Mouse (Mus musculus) T-helper 17 cell (primary cell): ENCODE results near the gene Rpl26.

Source experiments
- in situ Hi-C, 2 experiments: fragments of 300-600 bp; cut with MboI, MseI; formaldehyde crosslinking; loops; 1 replicate in 1 of 2; 2 replicates in 1 of 2; pipeline ENCODE4 v1.15.1; 2025; ENCODE audit warnings: high pct_unique_total_duplicates in 2 of 2

Rpl26 gene

GRCm38 (mm10) chr11:68888253-68888652 is 13.1 kb upstream of the Rpl26 start, which contains the start of gene Rnf222:
Rnf222 (plus strand) TSS chr11:68888553.
- in situ Hi-C loops = no loop called here

- in situ Hi-C loops = no loop called here
These were observed 12.7 kb upstream of the Rpl26 start for GRCm38 (mm10) chr11:68888653-68889052.

GRCm38 (mm10) chr11:68890625-68891024 is 10.8 kb upstream of the Rpl26 start:
- in situ Hi-C loops = no loop called here

- in situ Hi-C loops = no loop called here
These were observed 9.6 kb upstream of the Rpl26 start for GRCm38 (mm10) chr11:68891823-68892222.

GRCm38 (mm10) chr11:68892233-68892832 is 9.1 kb upstream of the Rpl26 start:
- in situ Hi-C loops = no loop called here

GRCm38 (mm10) chr11:68893911-68894464 is 7.4 kb upstream of the Rpl26 start:
- in situ Hi-C loops = no loop called here

- in situ Hi-C loops = no loop called here
These were observed 5.1 kb upstream of the Rpl26 start for GRCm38 (mm10) chr11:68896247-68896646.

GRCm38 (mm10) chr11:68897120-68897519 is 4.3 kb upstream of the Rpl26 start:
- in situ Hi-C loops = no loop called here

GRCm38 (mm10) chr11:68897838-68898237 is 3.5 kb upstream of the Rpl26 start:
- in situ Hi-C loops = no loop called here

- in situ Hi-C loops = no loop called here
These were observed 2.6 kb upstream of the Rpl26 start for GRCm38 (mm10) chr11:68898790-68899189.

- in situ Hi-C loops = loop anchor here in 1 of 2 experiments (10.0 kb wide), 1 partner anchor 195 kb away; the partner anchor contains the start of gene Per1
These were observed 1.6 kb upstream of the Rpl26 start for GRCm38 (mm10) chr11:68899815-68900214.

GRCm38 (mm10) chr11:68900519-68901350 is 648 bp upstream of the Rpl26 start:
- in situ Hi-C loops = loop anchor here in 1 of 2 experiments (10.0 kb wide), 1 partner anchor 194 kb away; the partner anchor contains the start of gene Per1

- in situ Hi-C loops = loop anchor here in 1 of 2 experiments (10.0 kb wide), 1 partner anchor 193 kb away; the partner anchor contains the start of gene Per1
These were observed 623 bp downstream of the Rpl26 start for GRCm38 (mm10) chr11:68902047-68902364.

GRCm38 (mm10) chr11:68902367-68902766 is 984 bp downstream of the Rpl26 start:
- in situ Hi-C loops = loop anchor here in 1 of 2 experiments (10.0 kb wide), 1 partner anchor 192 kb away; the partner anchor contains the start of gene Per1

GRCm38 (mm10) chr11:68902823-68903222 is 1.4 kb downstream of the Rpl26 start:
- in situ Hi-C loops = loop anchor here in 1 of 2 experiments (10.0 kb wide), 1 partner anchor 192 kb away; the partner anchor contains the start of gene Per1

- in situ Hi-C loops = loop anchor here in 1 of 2 experiments (10.0 kb wide), 1 partner anchor 191 kb away; the partner anchor contains the start of gene Per1
These were observed 2.4 kb downstream of the Rpl26 start for GRCm38 (mm10) chr11:68903775-68904174.

GRCm38 (mm10) chr11:68904375-68905137 is 3.2 kb downstream of the Rpl26 start:
- in situ Hi-C loops = loop anchor here (5.0 to 10.0 kb wide), 2 partner anchors 68 to 190 kb away; partner anchors contain the start of gene Per1 (in 1 of the 2)

- in situ Hi-C loops = loop anchor here (5.0 to 10.0 kb wide), 2 partner anchors 67 to 190 kb away; partner anchors contain the start of gene Per1 (in 1 of the 2)
These were observed 3.8 kb downstream of the Rpl26 start for GRCm38 (mm10) chr11:68905138-68905531.

GRCm38 (mm10) chr11:68905665-68906460 is 4.5 kb downstream of the Rpl26 start:
- in situ Hi-C loops = loop anchor here (5.0 to 10.0 kb wide), 2 partner anchors 66 to 189 kb away; partner anchors contain the start of gene Per1 (in 1 of the 2)

- in situ Hi-C loops = loop anchor here (5.0 to 10.0 kb wide), 2 partner anchors 66 to 188 kb away; partner anchors contain the start of gene Per1 (in 1 of the 2)
These were observed 5.0 kb downstream of the Rpl26 start for GRCm38 (mm10) chr11:68906461-68906790.
